Mouse (Mus musculus) retina, postnatal 7 days (tissue): ENCODE data around the gene Ptp4a2.
A peak's percentile ranks its signal among the peaks of the same experiment; 100 is the strongest.

Experiments used
- DNase-seq: peaks from one replicate; pipeline ENCODE4 v3.0.0-alpha.2; 2012; ENCODE audit warnings: low read depth, low spot score

The Ptp4a2 gene

DNA sequence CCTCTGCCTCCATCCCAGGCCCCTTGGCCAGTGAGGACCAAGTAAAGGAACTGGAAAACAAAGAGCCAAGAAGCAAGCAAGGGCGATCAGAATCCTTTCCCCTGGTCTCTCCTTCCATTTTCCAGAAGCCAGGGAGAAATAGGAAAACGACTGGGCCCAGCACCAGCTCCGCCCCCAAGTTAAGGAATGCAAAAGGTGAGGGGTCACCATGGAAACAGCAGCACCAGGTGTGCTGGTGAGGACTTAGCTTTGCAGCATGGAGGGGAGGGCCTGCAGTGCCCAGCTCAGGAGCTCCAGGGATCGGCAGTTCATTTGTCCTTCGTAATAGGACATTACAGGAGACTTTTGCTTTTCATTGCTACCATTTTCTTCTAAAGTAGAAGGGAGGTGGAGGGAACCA lies 13.0 kb upstream of the Ptp4a2 start:
- DNase-seq = no peak

- DNase-seq = no peak
Observed at GRCm38 (mm10) chr4:129803368-129803767, 7.7 kb upstream of the Ptp4a2 start.

GRCm38 (mm10) chr4:129805059-129805458 lies 6.0 kb upstream of the Ptp4a2 start:
- DNase-seq = no peak

DNA sequence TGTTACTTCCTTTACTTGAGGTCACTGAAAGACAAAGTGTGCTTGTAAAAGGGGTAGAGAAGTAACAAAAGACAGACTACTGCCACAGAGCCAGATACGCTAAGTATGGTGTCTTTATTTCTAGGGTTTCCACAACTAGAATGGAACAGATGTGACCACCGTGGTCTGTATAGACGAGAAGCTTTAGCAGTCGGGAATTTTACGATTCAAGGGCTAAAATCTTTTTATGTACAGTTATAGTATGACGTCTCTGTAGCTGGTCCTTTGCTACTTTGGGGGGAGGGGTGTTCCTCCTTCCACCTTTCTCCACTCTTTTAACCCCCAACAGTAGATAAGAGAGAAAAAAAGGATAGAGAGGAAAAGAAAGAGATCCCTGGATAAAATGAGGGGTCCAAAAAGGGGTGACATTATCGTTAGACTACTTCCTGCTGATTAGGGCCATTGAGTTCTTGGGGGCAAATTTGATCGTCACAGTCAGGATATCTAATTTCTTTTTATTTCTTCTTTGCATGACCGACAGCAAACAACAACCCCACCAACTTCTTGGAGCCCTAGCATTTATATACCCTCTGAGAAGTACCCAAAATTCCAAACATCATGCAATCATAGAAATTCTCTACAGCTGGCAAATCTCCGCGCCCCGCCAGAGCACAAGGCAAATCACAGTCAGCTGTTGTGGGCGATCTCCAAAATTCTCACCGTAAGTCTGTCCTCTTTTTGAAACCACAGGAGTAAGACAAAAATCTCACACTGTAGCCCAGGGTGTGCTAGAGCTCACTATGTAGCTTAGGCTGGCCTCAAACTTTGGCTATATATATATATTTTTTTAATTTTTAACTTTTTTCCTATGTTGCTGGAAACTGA lies 818 bp downstream of the Ptp4a2 start:
- no peak for DNase-seq

GRCm38 (mm10) chr4:129817591-129817990 lies 6.6 kb downstream of the Ptp4a2 start:
- no peak for DNase-seq

- no peak for DNase-seq
Observed at GRCm38 (mm10) chr4:129818506-129819195, 7.6 kb downstream of the Ptp4a2 start.

DNA sequence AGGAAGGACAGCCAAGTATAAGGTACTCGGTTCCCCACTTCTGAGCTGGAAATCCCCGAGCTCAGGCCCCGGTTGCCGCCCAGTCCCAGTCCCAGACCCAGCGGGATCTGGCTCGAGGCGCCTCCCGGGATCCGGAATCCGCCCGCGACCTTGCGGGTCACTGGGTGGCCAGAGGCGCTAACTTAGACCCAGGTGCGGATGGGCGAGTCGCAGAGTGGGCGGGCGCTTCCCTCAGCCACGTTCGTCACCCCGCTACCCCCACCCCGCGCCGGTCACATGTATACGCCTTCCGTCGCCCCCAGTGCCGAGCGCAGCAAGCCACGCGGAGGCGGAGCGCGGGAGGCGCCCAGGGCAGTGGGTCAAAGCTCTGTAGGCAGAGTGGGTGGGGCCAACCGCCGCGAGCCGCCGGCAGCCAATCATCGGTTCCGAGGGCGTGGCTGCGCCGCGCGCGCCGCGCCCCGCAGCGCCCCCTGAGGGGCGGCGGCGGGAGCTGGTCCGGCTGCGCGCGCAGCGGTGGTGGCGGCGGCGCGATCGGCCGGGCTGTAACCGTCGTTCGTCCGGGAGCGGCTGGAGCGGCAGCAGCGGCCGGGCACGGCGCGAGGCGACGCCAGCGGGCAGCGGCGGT lies 8.8 kb downstream of the Ptp4a2 start:
- peak; percentile 85 for DNase-seq

DNA sequence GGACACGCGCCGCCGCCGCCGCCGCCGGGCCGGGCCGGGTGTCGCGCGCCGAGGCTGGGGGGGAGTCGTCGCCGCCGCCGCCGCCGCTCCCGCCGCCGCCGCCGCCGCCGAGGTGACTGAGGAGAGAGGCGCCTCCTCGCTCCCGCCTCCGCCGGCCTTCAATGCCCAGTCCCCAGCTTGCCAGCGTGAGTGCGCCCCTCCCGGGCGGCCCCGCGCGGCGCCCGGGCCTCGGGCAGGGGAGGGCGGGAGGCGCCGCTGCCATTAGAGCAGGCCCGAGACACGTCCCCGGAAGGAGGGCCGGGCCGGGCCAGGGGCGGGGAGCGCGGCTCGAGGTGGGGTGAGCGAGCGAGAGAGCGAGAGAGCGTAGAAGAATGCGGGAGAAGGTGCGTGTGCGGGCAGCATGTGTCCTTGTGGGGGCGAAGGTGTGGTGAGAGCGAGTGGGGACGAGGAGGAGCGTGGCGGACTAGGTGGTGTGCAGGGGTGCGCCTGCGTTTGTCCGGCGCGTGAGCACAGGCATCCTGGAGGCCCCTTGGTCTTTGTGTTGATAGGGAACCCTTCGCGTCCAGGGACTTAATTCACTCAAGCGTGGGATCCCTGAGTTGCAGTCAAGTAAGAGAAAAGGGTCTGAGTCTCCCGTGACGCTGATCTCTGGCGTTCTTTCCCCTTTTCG lies 9.5 kb downstream of the Ptp4a2 start:
- DNase-seq = peak; percentile 68

DNA sequence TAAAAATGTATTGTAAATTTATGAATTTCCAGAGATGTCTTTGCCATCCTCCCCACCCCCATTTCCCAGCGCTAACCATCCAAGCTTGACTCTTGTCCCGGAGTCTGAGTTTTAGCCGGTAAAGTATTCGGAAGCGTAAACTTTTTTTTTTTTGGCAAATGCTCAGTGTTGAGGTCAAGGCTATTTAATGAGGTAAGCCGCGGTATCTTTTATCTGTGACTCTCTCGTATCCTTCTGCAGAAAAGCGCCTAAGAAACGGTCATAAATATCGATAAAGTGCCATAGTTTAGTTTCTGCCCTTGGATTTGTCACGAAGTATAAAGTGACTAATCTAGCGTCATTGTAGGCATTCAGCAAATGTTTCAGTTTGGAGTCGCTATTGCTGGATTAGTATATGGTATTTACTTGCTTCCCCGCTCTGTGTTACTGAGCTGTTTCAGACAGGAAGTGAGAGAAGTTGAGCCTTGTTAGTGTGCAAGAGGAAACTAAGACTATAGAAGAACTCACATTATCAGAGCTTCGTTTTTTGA lies 10.1 kb downstream of the Ptp4a2 start:
- DNase-seq = no peak

GRCm38 (mm10) chr4:129822324-129822723 lies 11.3 kb downstream of the Ptp4a2 start:
- DNase-seq = no peak

DNA sequence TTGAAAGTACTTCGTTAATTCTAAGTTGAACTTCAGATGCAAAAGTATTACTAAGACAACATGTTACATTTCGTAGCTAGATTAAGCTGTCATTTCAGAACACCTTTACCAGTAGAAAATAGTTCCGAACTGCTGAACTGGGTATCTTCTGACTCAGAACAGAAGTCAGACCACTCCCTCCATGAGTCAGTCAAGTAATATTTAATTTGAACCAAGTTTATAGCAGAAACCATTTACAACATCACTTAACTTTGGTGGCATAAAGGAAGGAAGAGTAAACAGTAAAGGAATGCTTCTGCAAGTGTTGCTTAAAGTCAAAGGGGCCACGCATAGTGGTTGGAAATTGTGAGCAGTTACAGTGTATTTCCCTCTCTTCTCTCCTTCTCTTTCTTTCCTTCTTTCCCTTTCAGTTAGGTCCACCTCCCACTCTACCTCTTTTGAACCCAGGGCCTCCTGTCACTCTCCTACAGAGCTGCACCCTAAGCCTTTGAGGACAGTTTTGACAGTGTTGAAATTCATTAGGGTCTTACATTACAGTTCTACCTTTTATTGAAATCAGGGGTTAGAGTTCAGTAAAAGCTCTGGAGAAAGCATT lies 12.3 kb downstream of the Ptp4a2 start:
- DNase-seq = no peak

DNA sequence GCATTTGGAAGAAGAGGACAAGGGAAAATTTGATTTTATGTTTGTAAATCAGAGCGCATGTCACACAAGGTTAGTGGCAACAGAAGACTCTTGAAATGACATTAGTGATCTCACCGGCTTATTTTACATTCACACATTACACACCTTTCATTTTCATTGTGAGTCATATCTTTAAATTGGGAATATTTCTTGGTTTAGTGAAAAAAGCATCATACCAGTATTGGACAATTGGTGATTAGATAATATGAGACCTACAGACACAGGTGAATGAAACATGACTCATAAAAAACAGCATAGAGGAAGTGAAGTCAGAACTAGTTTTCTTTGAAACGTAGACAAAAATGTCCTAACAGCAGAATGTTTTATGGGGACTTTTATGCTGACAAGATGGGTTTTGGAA lies 16.6 kb downstream of the Ptp4a2 start:
- no peak for DNase-seq

DNA sequence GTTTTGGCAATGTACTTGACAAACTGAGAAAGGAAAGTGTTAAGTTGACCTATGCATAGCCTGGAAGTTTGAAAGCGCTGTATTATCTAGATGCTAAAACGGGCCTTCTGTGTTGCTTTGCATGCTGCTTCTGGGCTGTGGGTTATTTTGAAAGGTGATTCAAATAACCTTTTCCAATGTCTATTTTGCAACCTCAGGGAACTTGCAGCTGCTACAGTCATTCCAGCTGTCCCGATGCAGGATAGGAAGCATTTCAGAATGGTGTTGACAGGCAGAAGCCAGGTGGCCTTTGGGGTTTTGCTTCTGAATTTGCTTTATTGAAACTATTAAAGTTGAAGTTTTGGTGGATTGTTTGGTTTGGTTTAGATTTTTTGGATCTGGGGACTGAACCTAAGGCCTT lies 17.1 kb downstream of the Ptp4a2 start:
- DNase-seq = no peak

DNA sequence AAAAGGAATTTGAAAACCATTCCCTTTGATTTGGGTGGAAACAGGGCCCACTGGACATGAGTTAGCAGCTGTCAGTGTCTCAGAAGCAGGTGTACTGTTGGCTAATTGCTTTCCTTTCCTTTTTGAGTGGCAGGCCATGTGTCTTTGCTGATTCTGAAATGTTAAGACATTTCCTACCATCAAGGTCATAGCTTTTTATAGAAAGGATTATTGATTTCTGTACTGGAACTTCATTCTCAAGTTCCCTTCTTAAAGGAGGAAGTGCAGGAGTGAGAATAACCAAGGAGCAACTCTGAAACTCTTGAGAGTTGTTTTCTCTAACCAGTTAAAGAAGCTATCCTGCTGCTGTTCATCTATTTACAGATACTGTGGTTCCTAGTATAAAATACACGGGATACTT lies 18.8 kb downstream of the Ptp4a2 start:
- DNase-seq = no peak

DNA sequence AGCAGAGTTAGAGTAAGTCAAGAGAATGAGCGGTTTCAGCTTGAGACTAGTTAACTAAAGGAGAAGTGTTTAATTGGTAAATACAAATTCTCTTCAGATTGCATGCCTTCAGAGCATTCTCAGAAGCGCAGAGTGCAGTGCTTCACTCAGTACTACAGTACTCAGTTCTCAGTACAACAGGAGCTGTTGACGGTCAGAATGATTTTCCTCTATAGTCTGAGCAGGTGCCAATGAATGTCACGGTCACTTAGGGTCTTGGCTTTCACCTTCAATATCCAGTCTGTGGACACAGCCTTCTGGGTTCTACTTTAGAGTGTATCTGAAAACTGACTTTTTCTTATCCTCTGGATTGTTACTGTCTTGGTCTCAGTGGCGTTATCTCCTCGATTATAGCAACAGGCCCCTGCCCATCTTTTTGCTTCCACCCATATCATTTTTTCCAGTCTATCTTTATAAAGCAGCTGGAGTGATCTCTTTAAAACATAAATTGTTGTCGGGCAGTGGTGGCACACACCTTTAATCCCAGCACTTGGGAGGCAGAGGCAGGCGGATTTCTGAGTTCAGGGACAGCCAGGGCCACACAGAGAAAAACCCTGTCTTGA lies 19.4 kb downstream of the Ptp4a2 start:
- DNase-seq = no peak

DNA sequence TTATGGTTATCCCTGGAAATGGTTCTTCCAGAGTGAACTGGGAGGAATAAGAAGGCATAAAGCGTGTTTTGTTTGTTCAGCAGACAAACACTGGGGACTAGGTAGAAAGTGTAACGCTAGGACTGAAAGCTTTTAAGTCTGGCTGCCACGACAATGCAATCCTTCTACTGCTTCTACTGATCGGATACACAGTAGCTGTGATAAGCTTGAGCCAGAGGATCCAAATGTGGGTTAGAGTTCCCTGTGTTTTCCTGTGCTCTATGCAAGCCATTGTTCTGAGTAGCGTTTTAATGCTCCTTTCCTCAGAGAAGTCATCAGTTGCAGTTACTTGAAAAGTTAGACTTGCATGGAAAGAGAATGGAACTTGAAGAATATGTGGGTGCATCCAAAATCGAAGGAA lies 23.6 kb downstream of the Ptp4a2 start:
- no peak for DNase-seq

- DNase-seq = no peak
Observed at GRCm38 (mm10) chr4:129835296-129835695, 24.3 kb downstream of the Ptp4a2 start.

- no peak for DNase-seq
Observed at GRCm38 (mm10) chr4:129839866-129840555, 29.0 kb downstream of the Ptp4a2 start.

GRCm38 (mm10) chr4:129846823-129847222 lies 35.8 kb downstream of the Ptp4a2 start:
- DNase-seq = no peak

GRCm38 (mm10) chr4:129850491-129850890 lies 39.5 kb downstream of the Ptp4a2 start:
- DNase-seq = no peak
